Mouse (Mus musculus): ENCODE data around the gene Ptch2. TPM values are rescaled to one million over a fixed set of nuclear protein-coding genes. Genes with fewer than 3 reads are reported as not detected.

Ptch2 gene
- polyA plus RNA-seq (2014; fragmentation: Nextera tagmentation; extraction: Ambion mirVana) = 1.8 and 2.0 TPM in 2 replicates

DNA sequence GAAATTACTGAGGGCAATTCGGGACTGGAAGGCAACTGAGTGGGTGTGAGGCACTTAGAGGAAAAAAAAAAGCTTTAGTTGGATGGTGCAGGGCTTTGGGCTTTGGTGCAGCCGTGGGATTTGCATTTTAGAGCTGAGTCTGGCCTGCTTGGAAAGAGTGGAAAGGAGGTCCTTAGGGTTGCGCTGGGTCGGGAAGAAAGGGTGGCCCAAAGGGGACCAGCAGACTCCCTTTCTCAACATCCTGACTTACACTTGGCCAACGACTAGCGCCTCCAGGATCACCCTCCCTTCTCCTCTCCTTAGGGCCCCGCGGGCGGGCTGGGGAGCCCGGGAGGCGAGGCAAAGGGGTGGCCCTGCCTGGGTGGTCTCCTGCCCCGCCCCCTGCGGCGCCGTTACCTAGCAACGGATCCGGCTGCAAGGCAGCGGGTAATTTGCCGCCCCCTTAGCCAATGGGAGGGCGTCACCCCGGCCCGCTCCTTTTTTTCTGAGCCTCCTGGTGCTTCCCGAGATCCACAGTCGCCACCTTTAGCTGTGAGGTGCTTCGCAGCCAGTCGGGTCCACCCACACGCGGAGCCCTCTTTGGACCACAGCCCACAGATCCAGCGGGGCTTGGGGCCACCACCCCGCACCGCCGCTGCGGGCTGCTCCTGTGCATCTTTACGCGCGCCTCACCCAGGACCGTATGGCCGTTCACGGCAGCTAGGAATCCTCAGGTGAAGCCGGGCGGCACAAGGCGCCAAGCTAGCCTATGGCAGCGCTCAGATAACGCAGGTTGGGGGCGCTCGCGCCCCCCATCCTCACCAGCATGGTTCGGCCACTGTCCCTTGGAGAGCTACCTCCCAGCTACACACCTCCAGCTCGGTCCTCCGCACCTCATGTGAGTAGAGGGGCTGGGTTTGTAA lies at the start of gene Ptch2:
TSS of gene Ptch2 (plus strand) at position 525 of the 902 bp plus-strand sequence.
- no peaks in the 10 kb centered on the region for H3K9me3 ChIP-seq (ENCODE audit: control insufficient read depth, low read length)
- peak within 1 kb of the TSS; percentile 86 for H3K4me2 ChIP-seq (ENCODE audit: low read length)
- ATAC-seq (ENCODE audit: insufficient number of reproducible peaks, insufficient read depth, low FRiP score, low read depth) = peak; percentile 26; the same call in 1 of the 2 replicates
- no peaks in the 10 kb centered on the region for H3K36me3 ChIP-seq (ENCODE audit: control insufficient read depth, insufficient read depth, low read length)
- WGBS = 2% methylated on average over 42 of the region's 50 CpGs
- peak within 1 kb of the TSS; percentile 48 to 58 for H3K4me3 ChIP-seq (ENCODE audit: control insufficient read depth in 1 of 2, insufficient read depth in 1 of 2, low read depth in 1 of 2, low read length in 2 of 2)
- H3K4me1 ChIP-seq (ENCODE audit: control insufficient read depth in 2 of 2, insufficient read depth in 2 of 2, low read length in 2 of 2) = peaks cover 4 to 12% of the 10 kb centered on the region in 2 experiments; a peak in 3 of 4 replicates
- peak within 1 kb of the TSS; percentile 73 to 75 for H3K27ac ChIP-seq (replicated peaks in 1 of 2; ENCODE audit: control insufficient read depth in 1 of 2, insufficient read depth in 1 of 2, low read depth in 2 of 2, low read length in 2 of 2)
- H3K9ac ChIP-seq (ENCODE audit: low read length) = peak within 1 kb of the TSS; percentile 39
- no peaks in the 10 kb centered on the region for H3K27me3 ChIP-seq (ENCODE audit: control insufficient read depth, insufficient read depth, low read length)

DNA sequence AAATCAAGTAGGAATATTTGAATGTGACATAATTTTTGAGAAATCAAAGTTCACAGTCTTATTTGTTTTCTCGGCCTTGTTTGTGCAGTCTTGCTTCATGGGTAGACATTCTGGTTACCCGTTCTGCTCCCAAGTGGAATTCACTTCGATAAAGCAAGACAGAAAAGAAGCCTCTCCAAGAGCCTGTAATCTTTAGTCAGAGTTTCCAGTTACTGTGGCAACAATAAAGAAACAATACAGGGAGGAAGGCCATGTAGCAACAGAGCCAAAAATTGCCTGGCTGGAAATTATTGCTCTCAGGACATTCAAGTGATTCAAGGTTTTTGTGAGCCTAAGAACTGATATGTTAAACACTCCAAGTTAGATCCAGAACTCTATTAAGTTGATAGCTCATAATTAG lies 47.0 kb upstream of the Ptch2 start:
- WGBS = 53% methylated on average over 3 of the region's 3 CpGs
- Histone ChIP-seq H3K4me2 (ENCODE audit: low read length) (no peak overlapping the region), H3K27ac (replicated peaks in 1 of 2; ENCODE audit: control insufficient read depth in 1 of 2, insufficient read depth in 1 of 2, low read depth in 2 of 2, low read length in 2 of 2) (no peak overlapping the region), H3K9me3 (ENCODE audit: control insufficient read depth, low read length) (no peaks in the 10 kb centered on the region), H3K9ac (ENCODE audit: low read length) (no peak overlapping the region), H3K27me3 (ENCODE audit: control insufficient read depth, insufficient read depth, low read length) (no peaks in the 10 kb centered on the region), H3K36me3 (ENCODE audit: control insufficient read depth, insufficient read depth, low read length) (peaks cover 14% of the 10 kb centered on the region; the same call in 1 of the 2 replicates), H3K4me3 (ENCODE audit: control insufficient read depth in 1 of 2, insufficient read depth in 1 of 2, low read depth in 1 of 2, low read length in 2 of 2) (no peak overlapping the region), H3K4me1 (ENCODE audit: control insufficient read depth in 2 of 2, insufficient read depth in 2 of 2, low read length in 2 of 2) (no peaks in the 10 kb centered on the region)
- ATAC-seq (ENCODE audit: insufficient number of reproducible peaks, insufficient read depth, low FRiP score, low read depth) = no peak

DNA sequence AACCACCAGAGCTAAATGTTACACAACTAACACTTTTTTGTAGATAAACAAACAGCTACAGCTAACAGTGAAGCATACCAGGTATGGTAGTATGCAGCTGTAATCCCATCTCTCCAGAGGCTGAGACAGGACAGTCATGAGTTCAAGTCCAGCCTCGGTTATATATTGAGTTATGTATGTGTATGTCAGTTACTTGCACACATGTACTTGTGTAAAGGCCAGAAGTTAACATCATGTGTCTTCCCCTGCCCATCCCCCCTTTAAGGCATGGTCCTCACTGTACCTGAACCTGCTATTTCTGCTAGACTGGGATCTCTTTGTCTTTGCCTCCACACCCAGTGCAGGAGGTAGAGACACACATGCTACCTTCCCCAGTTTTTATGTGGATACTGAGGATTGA lies 46.4 kb upstream of the Ptch2 start:
- Histone ChIP-seq H3K36me3 (ENCODE audit: control insufficient read depth, insufficient read depth, low read length) (peaks cover 15% of the 10 kb centered on the region; the same call in 1 of the 2 replicates), H3K4me1 (ENCODE audit: control insufficient read depth in 2 of 2, insufficient read depth in 2 of 2, low read length in 2 of 2) (no peaks in the 10 kb centered on the region), H3K4me2 (ENCODE audit: low read length) (no peak overlapping the region), H3K4me3 (ENCODE audit: control insufficient read depth in 1 of 2, insufficient read depth in 1 of 2, low read depth in 1 of 2, low read length in 2 of 2) (no peak overlapping the region), H3K9ac (ENCODE audit: low read length) (no peak overlapping the region), H3K27me3 (ENCODE audit: control insufficient read depth, insufficient read depth, low read length) (no peaks in the 10 kb centered on the region), H3K9me3 (ENCODE audit: control insufficient read depth, low read length) (no peaks in the 10 kb centered on the region), H3K27ac (replicated peaks in 1 of 2; ENCODE audit: control insufficient read depth in 1 of 2, insufficient read depth in 1 of 2, low read depth in 2 of 2, low read length in 2 of 2) (no peak overlapping the region)
- WGBS = 95% methylated on average over 1 of the region's 1 CpGs
- ATAC-seq (ENCODE audit: insufficient number of reproducible peaks, insufficient read depth, low FRiP score, low read depth) = no peak

GRCm38 (mm10) chr4:117052626-117053025 lies 43.2 kb upstream of the Ptch2 start:
- no peak for ATAC-seq (ENCODE audit: insufficient number of reproducible peaks, insufficient read depth, low FRiP score, low read depth)
- H3K4me2 ChIP-seq (ENCODE audit: low read length) = no peak overlapping the region
- H3K4me3 ChIP-seq (ENCODE audit: control insufficient read depth in 1 of 2, insufficient read depth in 1 of 2, low read depth in 1 of 2, low read length in 2 of 2) = no peak overlapping the region
- H3K27me3 ChIP-seq (ENCODE audit: control insufficient read depth, insufficient read depth, low read length) = no peaks in the 10 kb centered on the region
- peaks cover 7% of the 10 kb centered on the region; the same call in 1 of the 2 replicates for H3K36me3 ChIP-seq (ENCODE audit: control insufficient read depth, insufficient read depth, low read length)
- WGBS = 76% methylated on average over 4 of the region's 4 CpGs
- H3K9me3 ChIP-seq (ENCODE audit: control insufficient read depth, low read length) = no peaks in the 10 kb centered on the region
- no peak overlapping the region for H3K9ac ChIP-seq (ENCODE audit: low read length)
- no peak overlapping the region for H3K27ac ChIP-seq (replicated peaks in 1 of 2; ENCODE audit: control insufficient read depth in 1 of 2, insufficient read depth in 1 of 2, low read depth in 2 of 2, low read length in 2 of 2)
- H3K4me1 ChIP-seq (ENCODE audit: control insufficient read depth in 2 of 2, insufficient read depth in 2 of 2, low read length in 2 of 2) = no peaks in the 10 kb centered on the region

DNA sequence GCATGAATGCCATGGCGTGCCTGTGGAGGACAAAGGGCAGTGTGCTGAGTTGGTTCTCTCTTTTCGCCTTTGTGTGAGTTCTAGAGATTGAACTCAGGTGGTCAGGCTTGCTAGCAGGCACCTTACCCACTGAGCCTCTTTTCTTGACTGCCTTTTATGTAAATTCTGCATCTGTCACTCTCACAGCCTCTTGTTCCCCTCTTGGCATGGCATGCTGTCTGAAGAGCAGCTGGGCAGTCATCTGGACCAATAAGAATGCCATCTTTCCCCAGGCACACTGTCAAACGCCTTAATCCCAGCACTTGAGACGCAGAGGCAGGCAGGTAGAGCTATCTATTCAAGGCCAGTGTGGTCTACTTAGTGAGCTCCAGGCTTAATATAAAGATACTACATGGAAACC lies 41.9 kb upstream of the Ptch2 start:
- Histone ChIP-seq H3K4me1 (ENCODE audit: control insufficient read depth in 2 of 2, insufficient read depth in 2 of 2, low read length in 2 of 2) (no peaks in the 10 kb centered on the region), H3K36me3 (ENCODE audit: control insufficient read depth, insufficient read depth, low read length) (peaks cover 4% of the 10 kb centered on the region; the same call in 1 of the 2 replicates), H3K4me2 (ENCODE audit: low read length) (no peak overlapping the region), H3K27ac (replicated peaks in 1 of 2; ENCODE audit: control insufficient read depth in 1 of 2, insufficient read depth in 1 of 2, low read depth in 2 of 2, low read length in 2 of 2) (no peak overlapping the region), H3K27me3 (ENCODE audit: control insufficient read depth, insufficient read depth, low read length) (no peaks in the 10 kb centered on the region), H3K4me3 (ENCODE audit: control insufficient read depth in 1 of 2, insufficient read depth in 1 of 2, low read depth in 1 of 2, low read length in 2 of 2) (no peak overlapping the region), H3K9ac (ENCODE audit: low read length) (no peak overlapping the region), H3K9me3 (ENCODE audit: control insufficient read depth, low read length) (no peaks in the 10 kb centered on the region)
- WGBS = 85% methylated on average over 4 of the region's 4 CpGs
- ATAC-seq (ENCODE audit: insufficient number of reproducible peaks, insufficient read depth, low FRiP score, low read depth) = no peak

GRCm38 (mm10) chr4:117056102-117056501 lies 39.8 kb upstream of the Ptch2 start:
- no peak for ATAC-seq (ENCODE audit: insufficient number of reproducible peaks, insufficient read depth, low FRiP score, low read depth)
- Histone ChIP-seq H3K27ac (replicated peaks in 1 of 2; ENCODE audit: control insufficient read depth in 1 of 2, insufficient read depth in 1 of 2, low read depth in 2 of 2, low read length in 2 of 2) (0 out of 4 replicates have a peak overlapping the region, but pooled peaks of 1 of the 2 experiments have one; percentile 14), H3K4me2 (ENCODE audit: low read length) (no peak overlapping the region)

GRCm38 (mm10) chr4:117056514-117056913 lies 39.4 kb upstream of the Ptch2 start:
- Histone ChIP-seq H3K27ac (replicated peaks in 1 of 2; ENCODE audit: control insufficient read depth in 1 of 2, insufficient read depth in 1 of 2, low read depth in 2 of 2, low read length in 2 of 2) (0 out of 4 replicates have a peak overlapping the region, but pooled peaks of 1 of the 2 experiments have one; percentile 14), H3K4me2 (ENCODE audit: low read length) (no peak overlapping the region), H3K36me3 (ENCODE audit: control insufficient read depth, insufficient read depth, low read length) (peaks cover 19% of the 10 kb centered on the region), H3K27me3 (ENCODE audit: control insufficient read depth, insufficient read depth, low read length) (no peaks in the 10 kb centered on the region), H3K9me3 (ENCODE audit: control insufficient read depth, low read length) (no peaks in the 10 kb centered on the region), H3K9ac (ENCODE audit: low read length) (no peak overlapping the region), H3K4me1 (ENCODE audit: control insufficient read depth in 2 of 2, insufficient read depth in 2 of 2, low read length in 2 of 2) (no peaks in the 10 kb centered on the region), H3K4me3 (ENCODE audit: control insufficient read depth in 1 of 2, insufficient read depth in 1 of 2, low read depth in 1 of 2, low read length in 2 of 2) (no peak overlapping the region)
- WGBS = 80% methylated on average over 2 of the region's 2 CpGs
- ATAC-seq (ENCODE audit: insufficient number of reproducible peaks, insufficient read depth, low FRiP score, low read depth) = no peak

More at GRCm38 (mm10) chr4:117056102-117056501, 39.8 kb upstream of the Ptch2 start:
- Histone ChIP-seq H3K9me3 (ENCODE audit: control insufficient read depth, low read length) (no peaks in the 10 kb centered on the region), H3K36me3 (ENCODE audit: control insufficient read depth, insufficient read depth, low read length) (peaks cover 17% of the 10 kb centered on the region; the same call in 1 of the 2 replicates), H3K4me3 (ENCODE audit: control insufficient read depth in 1 of 2, insufficient read depth in 1 of 2, low read depth in 1 of 2, low read length in 2 of 2) (no peak overlapping the region), H3K9ac (ENCODE audit: low read length) (no peak overlapping the region), H3K27me3 (ENCODE audit: control insufficient read depth, insufficient read depth, low read length) (no peaks in the 10 kb centered on the region), H3K4me1 (ENCODE audit: control insufficient read depth in 2 of 2, insufficient read depth in 2 of 2, low read length in 2 of 2) (no peaks in the 10 kb centered on the region)

Measured in heart, embryonic 14.5 days (tissue).